Mouse (Mus musculus): ENCODE results near the gene Fam98c.
"Not testable (repeated sequence)": the region's sequence is repeated elsewhere in the genome, so short reads cannot be mapped to it uniquely, and the experiment has no call there.

Gene Fam98c

GRCm38 (mm10) chr7:29158264-29158663 is 2.2 kb upstream of the Fam98c start:
- no peak for DNase-seq (ENCODE audit: extremely low spot score, low spot score)

GRCm38 (mm10) chr7:29155196-29155837 is 717 bp downstream of the Fam98c start:
- DNase-seq (ENCODE audit: extremely low spot score, low spot score): no peak

GRCm38 (mm10) chr7:29154018-29154720 is 1.9 kb downstream of the Fam98c start:
- DNase-seq (ENCODE audit: extremely low spot score, low spot score): no peak

- no peak for DNase-seq (ENCODE audit: extremely low spot score, low spot score)
Observed at GRCm38 (mm10) chr7:29151486-29151885, 4.5 kb downstream of the Fam98c start.

GRCm38 (mm10) chr7:29148771-29149170 is 7.3 kb downstream of the Fam98c start:
- no peak for DNase-seq (ENCODE audit: extremely low spot score, low spot score)

- no peak for DNase-seq (ENCODE audit: extremely low spot score, low spot score)
Observed at GRCm38 (mm10) chr7:29146625-29147367, 9.2 kb downstream of the Fam98c start.

- DNase-seq (ENCODE audit: extremely low spot score, low spot score): no peak
Observed at GRCm38 (mm10) chr7:29144006-29144405, 12.0 kb downstream of the Fam98c start.

- DNase-seq (ENCODE audit: extremely low spot score, low spot score): no peak
Observed at GRCm38 (mm10) chr7:29141416-29141815, 14.6 kb downstream of the Fam98c start.

GRCm38 (mm10) chr7:29139237-29139636 is 16.8 kb downstream of the Fam98c start:
- DNase-seq (ENCODE audit: extremely low spot score, low spot score): not testable (repeated sequence)

- no peak for DNase-seq (ENCODE audit: extremely low spot score, low spot score)
Observed at GRCm38 (mm10) chr7:29137429-29137828, 18.6 kb downstream of the Fam98c start.

GRCm38 (mm10) chr7:29134693-29135386 is 21.2 kb downstream of the Fam98c start, which contains the start of gene Rasgrp4:
Gene Rasgrp4, plus strand, starts transcription at chr7:29134851.
- DNase-seq (ENCODE audit: extremely low spot score, low spot score): peak; percentile 32

GRCm38 (mm10) chr7:29134230-29134629 is 21.8 kb downstream of the Fam98c start:
- no peak for DNase-seq (ENCODE audit: extremely low spot score, low spot score)

GRCm38 (mm10) chr7:29128725-29129124 is 27.3 kb downstream of the Fam98c start:
- DNase-seq (ENCODE audit: extremely low spot score, low spot score): no peak

- DNase-seq (ENCODE audit: extremely low spot score, low spot score): peak; percentile 61
Observed at GRCm38 (mm10) chr7:29126173-29126915, 29.7 kb downstream of the Fam98c start.

- DNase-seq (ENCODE audit: extremely low spot score, low spot score): peak; percentile 72
Observed at GRCm38 (mm10) chr7:29124970-29125369, 31.1 kb downstream of the Fam98c start, which contains the start of gene Ryr1. Gene Ryr1, minus strand, starts transcription at chr7:29125179.

GRCm38 (mm10) chr7:29123531-29124358 is 32.3 kb downstream of the Fam98c start:
- peak; percentile 14 for DNase-seq (ENCODE audit: extremely low spot score, low spot score)

GRCm38 (mm10) chr7:29122821-29123220 is 33.2 kb downstream of the Fam98c start:
- DNase-seq (ENCODE audit: extremely low spot score, low spot score): no peak

- DNase-seq (ENCODE audit: extremely low spot score, low spot score): no peak
Observed at GRCm38 (mm10) chr7:29119526-29119925, 36.5 kb downstream of the Fam98c start.

- no peak for DNase-seq (ENCODE audit: extremely low spot score, low spot score)
Observed at GRCm38 (mm10) chr7:29118142-29118851, 37.7 kb downstream of the Fam98c start.

Data from neural tube, embryonic 10.5 days (tissue).